Mouse (Mus musculus) B cell, adult 2 months (primary cell): Measurements from ENCODE around the gene Tenm3.

ENCODE experiments used
- DNase-seq, 2 experiments: peaks; one replicate each; pipeline ENCODE4 v3.0.0; 2022

The Tenm3 gene

GRCm38 (mm10) chr8:48649415-48649814, 194.3 kb downstream of the Tenm3 start:
- DNase-seq, result no peak

GRCm38 (mm10) chr8:48646110-48646509, 197.6 kb downstream of the Tenm3 start:
- DNase-seq, result no peak

- DNase-seq, result no peak
Measured at GRCm38 (mm10) chr8:48638129-48638528, 205.6 kb downstream of the Tenm3 start.

- DNase-seq, result no peak
Measured at GRCm38 (mm10) chr8:48636979-48637378, 206.8 kb downstream of the Tenm3 start.

- no peak for DNase-seq
Measured at GRCm38 (mm10) chr8:48635815-48636214, 207.9 kb downstream of the Tenm3 start.

- DNase-seq, result no peak
Measured at GRCm38 (mm10) chr8:48633426-48633825, 210.3 kb downstream of the Tenm3 start.

- DNase-seq, result no peak
Measured at GRCm38 (mm10) chr8:48622517-48623153, 221.1 kb downstream of the Tenm3 start.

GRCm38 (mm10) chr8:48615088-48615487, 228.7 kb downstream of the Tenm3 start:
- DNase-seq, result no peak

GRCm38 (mm10) chr8:48611934-48612512, 231.7 kb downstream of the Tenm3 start:
- DNase-seq, result no peak

- DNase-seq, result no peak
Measured at GRCm38 (mm10) chr8:48611126-48611525, 232.6 kb downstream of the Tenm3 start.

GRCm38 (mm10) chr8:48610316-48610715, 233.4 kb downstream of the Tenm3 start:
- DNase-seq, result no peak

- DNase-seq, result no peak
Measured at GRCm38 (mm10) chr8:48609684-48610083, 234.1 kb downstream of the Tenm3 start.

- no peak for DNase-seq
Measured at GRCm38 (mm10) chr8:48604190-48604897, 239.4 kb downstream of the Tenm3 start.

GRCm38 (mm10) chr8:48603165-48603840, 240.4 kb downstream of the Tenm3 start:
- no peak for DNase-seq

GRCm38 (mm10) chr8:48601621-48602020, 242.1 kb downstream of the Tenm3 start:
- DNase-seq, result no peak

- DNase-seq, result no peak
Measured at GRCm38 (mm10) chr8:48599028-48599427, 244.7 kb downstream of the Tenm3 start.

GRCm38 (mm10) chr8:48596332-48596731, 247.4 kb downstream of the Tenm3 start:
- no peak for DNase-seq

- DNase-seq, result no peak
Measured at GRCm38 (mm10) chr8:48591818-48592217, 251.9 kb downstream of the Tenm3 start.

GRCm38 (mm10) chr8:48579732-48580131, 264.0 kb downstream of the Tenm3 start:
- DNase-seq, result no peak

GRCm38 (mm10) chr8:48579144-48579543, 264.6 kb downstream of the Tenm3 start:
- no peak for DNase-seq

GRCm38 (mm10) chr8:48572941-48573340, 270.8 kb downstream of the Tenm3 start:
- no peak for DNase-seq

GRCm38 (mm10) chr8:48572345-48572744, 271.4 kb downstream of the Tenm3 start:
- DNase-seq, result no peak

GRCm38 (mm10) chr8:48568608-48569007, 275.1 kb downstream of the Tenm3 start:
- DNase-seq, result no peak
